Mouse (Mus musculus): ENCODE data around the gene Myo1b. TPM values are rescaled to one million over a fixed set of nuclear protein-coding genes. Genes with fewer than 3 reads are reported as not detected.
A peak's percentile ranks its signal among the peaks of the same experiment; 100 is the strongest.

Gene Myo1b
- polyA plus RNA-seq, 1 experiment from 2014 or later, result 72.4 TPM

- Histone ChIP-seq H3K27ac (peak overlapping the region; percentile 96; the same call in 1 of the 2 replicates), H3K9ac (peak overlapping the region; percentile 93; the same call in 1 of the 2 replicates), H3K4me1 (peaks cover 29% of the 10 kb centered on the region), H3K27me3 (no peaks in the 10 kb centered on the region), H3K9me3 (replicated peaks) (no peaks in the 10 kb centered on the region), H3K4me3 (replicated peaks) (peak overlapping the region; percentile 93), H3K36me3 (no peaks in the 10 kb centered on the region), H3K4me2 (peak overlapping the region; percentile 75)
- ATAC-seq (replicated peaks; ENCODE audit: low FRiP score), result 0 out of 2 replicates have a peak, but pooled peaks have one; percentile 10
- WGBS, result 53% methylated on average over 5 of the region's 5 CpGs
Measured at GRCm38 (mm10) chr1:51916276-51916675, 405 bp upstream of the Myo1b start.

- Histone ChIP-seq H3K4me1 (peaks cover 38% of the 10 kb centered on the region), H3K4me3 (replicated peaks) (peak overlapping the region; percentile 93), H3K27me3 (no peaks in the 10 kb centered on the region), H3K9ac (peak overlapping the region; percentile 93), H3K9me3 (replicated peaks) (no peaks in the 10 kb centered on the region), H3K36me3 (peaks cover 5% of the 10 kb centered on the region; the same call in 1 of the 2 replicates), H3K4me2 (peak overlapping the region; percentile 75), H3K27ac (peak overlapping the region; percentile 96)
- peak; percentile 94 for ATAC-seq (replicated peaks; ENCODE audit: low FRiP score)
- WGBS, result under 1% methylated on average over 33 of the region's 33 CpGs
Measured at GRCm38 (mm10) chr1:51915051-51915575, 758 bp downstream of the Myo1b start.

GRCm38 (mm10) chr1:51914095-51914494, 1.8 kb downstream of the Myo1b start:
- peak overlapping the region; percentile 75 for H3K4me2 ChIP-seq
- WGBS, result 71% methylated on average over 3 of the region's 3 CpGs
- no peak overlapping the region for H3K9ac ChIP-seq
- peaks cover 48% of the 10 kb centered on the region for H3K4me1 ChIP-seq
- H3K9me3 ChIP-seq (replicated peaks), result no peaks in the 10 kb centered on the region
- H3K36me3 ChIP-seq, result peaks cover 5% of the 10 kb centered on the region; the same call in 1 of the 2 replicates
- peak overlapping the region; percentile 93 for H3K4me3 ChIP-seq (replicated peaks)
- H3K27me3 ChIP-seq, result no peaks in the 10 kb centered on the region
- no peak overlapping the region for H3K27ac ChIP-seq
- no peak for ATAC-seq (replicated peaks; ENCODE audit: low FRiP score)

- Histone ChIP-seq H3K9me3 (replicated peaks) (no peaks in the 10 kb centered on the region), H3K27me3 (no peaks in the 10 kb centered on the region), H3K36me3 (peaks cover 5% of the 10 kb centered on the region; the same call in 1 of the 2 replicates), H3K4me3 (replicated peaks) (no peak overlapping the region), H3K4me1 (peaks cover 54% of the 10 kb centered on the region), H3K4me2 (peak overlapping the region; percentile 75), H3K9ac (no peak overlapping the region), H3K27ac (no peak overlapping the region; the same call in 1 of the 2 replicates)
- no peak for ATAC-seq (replicated peaks; ENCODE audit: low FRiP score)
- 67% methylated on average over 14 of the region's 14 CpGs for WGBS
Measured at GRCm38 (mm10) chr1:51913071-51913814, 2.6 kb downstream of the Myo1b start.

GRCm38 (mm10) chr1:51911331-51911730, 4.5 kb downstream of the Myo1b start:
- Histone ChIP-seq H3K4me3 (replicated peaks) (no peak overlapping the region), H3K4me2 (no peak overlapping the region), H3K36me3 (peaks cover 5% of the 10 kb centered on the region; the same call in 1 of the 2 replicates), H3K9me3 (replicated peaks) (no peaks in the 10 kb centered on the region), H3K27me3 (no peaks in the 10 kb centered on the region), H3K4me1 (peaks cover 72% of the 10 kb centered on the region), H3K9ac (no peak overlapping the region), H3K27ac (0 out of 2 replicates have a peak overlapping the region, but pooled peaks have one; percentile 20)
- no peak for ATAC-seq (replicated peaks; ENCODE audit: low FRiP score)
- 32% methylated on average over 4 of the region's 4 CpGs for WGBS

GRCm38 (mm10) chr1:51909204-51909603, 6.7 kb downstream of the Myo1b start:
- no peak overlapping the region for H3K4me2 ChIP-seq
- H3K4me1 ChIP-seq, result peaks cover 85% of the 10 kb centered on the region
- peaks cover 5% of the 10 kb centered on the region; the same call in 1 of the 2 replicates for H3K36me3 ChIP-seq
- ATAC-seq (replicated peaks; ENCODE audit: low FRiP score), result no peak
- no peak overlapping the region for H3K4me3 ChIP-seq (replicated peaks)
- H3K9ac ChIP-seq, result no peak overlapping the region
- no peak overlapping the region for H3K27ac ChIP-seq
- H3K9me3 ChIP-seq (replicated peaks), result no peaks in the 10 kb centered on the region
- H3K27me3 ChIP-seq, result no peaks in the 10 kb centered on the region
- WGBS, result 71% methylated on average over 2 of the region's 2 CpGs

- Histone ChIP-seq H3K27ac (no peak overlapping the region), H3K4me2 (no peak overlapping the region), H3K9ac (no peak overlapping the region), H3K4me1 (peaks cover 72% of the 10 kb centered on the region), H3K36me3 (peaks cover 5% of the 10 kb centered on the region; the same call in 1 of the 2 replicates), H3K4me3 (replicated peaks) (no peak overlapping the region), H3K9me3 (replicated peaks) (no peaks in the 10 kb centered on the region), H3K27me3 (no peaks in the 10 kb centered on the region)
- 44% methylated on average over 8 of the region's 8 CpGs for WGBS
- ATAC-seq (replicated peaks; ENCODE audit: low FRiP score), result no peak
Measured at GRCm38 (mm10) chr1:51907821-51908220, 8.1 kb downstream of the Myo1b start.

- H3K4me3 ChIP-seq (replicated peaks), result no peak overlapping the region
- no peak overlapping the region for H3K27ac ChIP-seq
- no peaks in the 10 kb centered on the region for H3K9me3 ChIP-seq (replicated peaks)
- ATAC-seq (replicated peaks; ENCODE audit: low FRiP score), result no peak
- peaks cover 61% of the 10 kb centered on the region for H3K4me1 ChIP-seq
- no peak overlapping the region for H3K4me2 ChIP-seq
- 64% methylated on average over 8 of the region's 8 CpGs for WGBS
- H3K36me3 ChIP-seq, result peaks cover 5% of the 10 kb centered on the region; the same call in 1 of the 2 replicates
- H3K27me3 ChIP-seq, result no peaks in the 10 kb centered on the region
- H3K9ac ChIP-seq, result no peak overlapping the region
Measured at GRCm38 (mm10) chr1:51906206-51906906, 9.5 kb downstream of the Myo1b start.

- H3K27me3 ChIP-seq, result no peaks in the 10 kb centered on the region
- H3K36me3 ChIP-seq, result no peaks in the 10 kb centered on the region
- ATAC-seq (replicated peaks; ENCODE audit: low FRiP score), result no peak; the same call in 1 of the 2 replicates
- peaks cover 50% of the 10 kb centered on the region for H3K4me1 ChIP-seq
- H3K9ac ChIP-seq, result no peak overlapping the region
- no peak overlapping the region for H3K4me3 ChIP-seq (replicated peaks)
- H3K9me3 ChIP-seq (replicated peaks), result no peaks in the 10 kb centered on the region
- 62% methylated on average over 6 of the region's 6 CpGs for WGBS
- no peak overlapping the region for H3K4me2 ChIP-seq
- no peak overlapping the region for H3K27ac ChIP-seq
Measured at GRCm38 (mm10) chr1:51905073-51905472, 10.8 kb downstream of the Myo1b start.

GRCm38 (mm10) chr1:51897160-51897572, 18.7 kb downstream of the Myo1b start:
- no peak for ATAC-seq (replicated peaks; ENCODE audit: low FRiP score)
- peaks cover 38% of the 10 kb centered on the region for H3K4me1 ChIP-seq
- WGBS, result 47% methylated on average over 6 of the region's 6 CpGs
- H3K27ac ChIP-seq, result no peak overlapping the region
- H3K36me3 ChIP-seq, result no peaks in the 10 kb centered on the region
- H3K9me3 ChIP-seq (replicated peaks), result no peaks in the 10 kb centered on the region
- H3K27me3 ChIP-seq, result no peaks in the 10 kb centered on the region
- H3K9ac ChIP-seq, result no peak overlapping the region
- H3K4me3 ChIP-seq (replicated peaks), result no peak overlapping the region
- H3K4me2 ChIP-seq, result no peak overlapping the region

- 0 out of 2 replicates have a peak, but pooled peaks have one; percentile 23 for ATAC-seq (replicated peaks; ENCODE audit: low FRiP score)
Measured at GRCm38 (mm10) chr1:51895961-51896360, 19.9 kb downstream of the Myo1b start.

GRCm38 (mm10) chr1:51894721-51895120, 21.1 kb downstream of the Myo1b start:
- Histone ChIP-seq H3K36me3 (no peaks in the 10 kb centered on the region), H3K27ac (no peak overlapping the region), H3K27me3 (no peaks in the 10 kb centered on the region), H3K9ac (no peak overlapping the region), H3K4me1 (peaks cover 52% of the 10 kb centered on the region), H3K9me3 (replicated peaks) (no peaks in the 10 kb centered on the region), H3K4me3 (replicated peaks) (no peak overlapping the region), H3K4me2 (no peak overlapping the region)
- no peak for ATAC-seq (replicated peaks; ENCODE audit: low FRiP score)
- WGBS, result 69% methylated on average over 3 of the region's 3 CpGs

More at GRCm38 (mm10) chr1:51895961-51896360, 19.9 kb downstream of the Myo1b start:
- 46% methylated on average over 10 of the region's 10 CpGs for WGBS
- Histone ChIP-seq H3K27me3 (no peaks in the 10 kb centered on the region), H3K4me2 (no peak overlapping the region), H3K4me1 (peaks cover 45% of the 10 kb centered on the region), H3K27ac (no peak overlapping the region), H3K9ac (no peak overlapping the region), H3K9me3 (replicated peaks) (no peaks in the 10 kb centered on the region), H3K4me3 (replicated peaks) (no peak overlapping the region), H3K36me3 (no peaks in the 10 kb centered on the region)
